Mouse (Mus musculus): ENCODE measurements around the gene Tbrg4.

Tbrg4 gene

DNA sequence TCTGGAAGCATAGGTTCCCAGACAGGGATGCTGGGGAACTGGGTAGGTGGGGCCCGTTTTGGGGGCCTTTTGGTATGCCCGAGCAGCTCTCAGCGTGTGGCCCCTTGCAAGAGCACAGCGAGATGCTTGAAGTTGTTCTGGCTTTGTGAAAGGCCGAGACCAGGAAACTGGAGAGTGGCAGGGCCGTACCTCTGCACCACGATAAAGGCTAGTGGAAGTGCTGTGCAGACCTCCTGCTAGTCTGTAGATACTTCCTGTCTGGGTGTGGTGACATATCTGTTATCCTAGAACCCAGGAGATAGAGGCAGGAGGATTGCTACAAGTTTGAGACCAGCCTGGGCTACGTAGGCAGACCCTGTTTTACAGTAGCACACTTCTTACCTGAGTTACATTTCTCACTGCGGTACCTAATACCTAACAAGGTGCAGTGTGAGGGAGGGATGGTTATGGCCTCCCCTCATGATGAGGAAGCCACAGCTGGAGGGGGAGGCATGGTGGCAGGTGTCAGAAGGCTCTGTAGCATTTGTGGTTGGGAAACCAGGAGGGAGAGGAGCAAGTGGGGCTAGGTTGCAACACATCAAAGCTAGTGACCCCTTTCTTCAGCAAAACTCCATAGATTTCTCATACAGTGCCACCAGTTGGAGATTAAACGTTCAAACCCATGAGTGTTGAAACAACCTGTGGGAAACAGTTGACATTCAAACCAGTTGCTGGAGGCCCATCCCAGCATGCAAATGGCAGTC lies 34.8 kb downstream of the Tbrg4 start:
- DNase-seq (ENCODE audit: low read depth), result no peak

DNA sequence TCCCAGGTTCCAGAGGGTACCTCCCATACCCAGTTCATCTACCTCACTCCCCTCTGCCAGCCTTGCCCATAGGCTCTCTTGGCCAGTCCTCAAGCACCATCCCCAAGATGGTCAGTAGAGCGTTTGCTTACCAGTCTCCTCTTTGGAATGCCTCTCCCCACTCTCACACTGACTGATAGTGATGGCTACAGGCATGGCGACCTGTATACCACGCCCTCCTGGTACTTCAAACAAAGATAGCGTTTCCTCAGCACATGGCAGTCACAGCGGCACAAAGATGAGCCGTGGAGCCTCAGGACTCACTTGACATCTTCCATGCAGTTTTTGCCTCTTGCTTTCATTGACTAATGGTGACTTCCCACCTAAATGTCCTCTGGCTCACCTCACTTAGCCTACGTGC lies 36.0 kb downstream of the Tbrg4 start:
- no peak for DNase-seq (ENCODE audit: low read depth)

DNA sequence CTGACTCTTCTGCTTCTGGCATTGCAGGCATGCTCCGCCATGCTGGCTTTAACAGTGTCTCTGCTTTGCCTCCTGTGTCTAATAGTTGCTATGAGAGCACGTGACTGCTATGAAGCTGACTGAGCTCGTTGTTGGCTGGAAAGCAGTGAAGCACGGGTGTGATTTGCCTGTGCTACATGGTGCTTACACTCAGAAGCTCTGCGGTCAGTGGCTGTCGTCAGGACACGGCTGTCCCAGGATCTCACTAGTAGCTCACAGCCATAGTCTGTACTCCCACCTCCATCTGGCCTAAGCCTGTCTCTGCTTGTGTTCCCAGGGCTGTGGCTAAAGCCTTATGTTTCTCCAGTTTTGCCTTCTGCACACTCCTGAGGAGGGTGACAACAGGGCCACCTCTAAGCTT lies 37.6 kb downstream of the Tbrg4 start:
- DNase-seq (ENCODE audit: low read depth), result no peak

DNA sequence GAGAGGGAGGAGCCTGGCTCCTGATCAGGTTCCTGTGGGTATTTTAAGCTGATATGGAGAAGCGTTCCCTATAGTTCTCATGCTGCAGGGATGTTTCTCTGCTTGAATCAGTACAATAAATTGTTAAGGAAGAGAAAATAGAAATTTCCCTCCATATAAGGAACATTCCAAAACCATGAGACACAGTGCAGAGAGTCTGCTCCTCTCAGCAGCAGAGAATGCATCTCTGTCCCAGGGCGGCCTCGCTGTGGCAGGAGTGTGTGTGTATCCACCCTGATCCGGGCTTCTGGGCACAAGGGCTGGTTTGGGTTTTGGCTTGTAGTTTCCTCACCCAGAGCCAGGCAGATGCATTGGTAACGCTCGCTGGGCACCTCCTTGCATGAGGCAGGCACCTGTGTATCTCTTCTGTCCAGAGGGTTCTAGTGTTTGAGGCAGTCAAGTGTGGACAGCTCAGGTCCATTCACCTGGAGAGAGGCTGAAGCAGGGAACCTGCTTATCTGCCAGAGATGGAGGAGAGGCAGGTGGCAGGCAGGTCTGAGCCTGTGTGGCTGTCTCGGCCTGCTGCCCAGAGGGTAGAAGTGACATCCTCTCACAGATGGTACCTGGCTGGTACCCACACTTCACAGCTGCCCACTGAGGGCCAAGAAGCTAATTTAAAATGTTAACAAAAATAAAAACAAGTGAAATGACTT lies 38.5 kb downstream of the Tbrg4 start:
- DNase-seq (ENCODE audit: low read depth), result no peak

DNA sequence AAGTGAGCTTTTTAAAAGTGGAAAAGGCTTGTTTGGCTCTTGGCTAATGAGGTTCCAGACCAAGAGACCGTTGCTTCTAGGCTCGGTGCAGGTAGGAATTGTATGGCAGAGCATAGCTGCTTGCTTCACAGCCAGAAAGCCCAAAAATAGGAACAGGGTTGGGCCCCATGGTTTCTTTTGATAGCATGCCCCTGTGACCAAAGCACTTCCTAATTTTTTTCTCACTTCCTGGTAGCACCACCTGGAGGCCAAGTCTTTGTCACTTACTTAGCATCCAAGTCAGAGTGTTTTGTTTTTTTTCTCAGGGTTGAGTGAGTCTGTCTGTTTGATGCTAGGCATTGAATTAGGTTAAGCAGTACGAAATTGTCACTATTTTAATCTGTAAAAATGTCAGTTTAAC lies 39.2 kb downstream of the Tbrg4 start:
- DNase-seq (ENCODE audit: low read depth), result no peak

DNA sequence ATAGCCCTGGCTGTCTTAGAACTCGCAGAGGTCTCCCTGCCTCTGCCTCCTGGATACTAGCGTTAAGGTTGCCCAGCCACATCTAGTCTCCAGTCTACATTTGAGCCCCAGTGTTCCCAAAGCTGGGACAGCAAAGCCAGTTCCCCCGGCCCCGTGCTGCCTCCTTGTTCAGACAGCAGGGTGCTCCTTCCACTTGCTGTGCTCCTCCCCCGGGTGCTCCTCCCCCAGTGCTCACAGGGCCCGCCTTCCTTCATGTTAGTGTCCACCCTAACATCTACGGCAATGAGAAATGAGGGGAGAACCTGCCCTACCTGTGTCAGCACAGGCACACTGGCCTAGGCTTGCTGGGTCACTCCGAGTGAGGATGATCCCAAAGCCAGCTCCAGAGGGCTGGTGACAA lies 40.1 kb downstream of the Tbrg4 start:
- no peak for DNase-seq (ENCODE audit: low read depth)

DNA sequence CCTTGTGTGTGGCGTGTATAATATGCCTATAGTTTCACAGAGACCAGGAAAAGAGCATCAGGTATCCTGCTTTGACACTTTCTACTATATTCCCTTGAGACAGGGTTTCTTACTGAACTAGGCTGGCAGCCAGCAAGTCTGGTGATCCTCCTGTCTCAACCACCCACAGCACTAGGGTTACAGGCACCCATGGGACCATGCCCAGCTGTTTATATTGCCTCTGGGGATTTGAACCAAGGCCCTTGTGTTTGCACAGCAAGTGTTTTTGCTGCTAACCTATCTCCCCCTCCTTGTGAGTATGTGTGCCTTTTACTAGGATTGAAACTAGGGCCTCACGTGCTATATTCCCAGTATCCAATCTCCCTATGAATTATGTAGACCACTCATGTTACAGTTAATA lies 44.3 kb downstream of the Tbrg4 start:
- no peak for DNase-seq (ENCODE audit: low read depth)

DNA sequence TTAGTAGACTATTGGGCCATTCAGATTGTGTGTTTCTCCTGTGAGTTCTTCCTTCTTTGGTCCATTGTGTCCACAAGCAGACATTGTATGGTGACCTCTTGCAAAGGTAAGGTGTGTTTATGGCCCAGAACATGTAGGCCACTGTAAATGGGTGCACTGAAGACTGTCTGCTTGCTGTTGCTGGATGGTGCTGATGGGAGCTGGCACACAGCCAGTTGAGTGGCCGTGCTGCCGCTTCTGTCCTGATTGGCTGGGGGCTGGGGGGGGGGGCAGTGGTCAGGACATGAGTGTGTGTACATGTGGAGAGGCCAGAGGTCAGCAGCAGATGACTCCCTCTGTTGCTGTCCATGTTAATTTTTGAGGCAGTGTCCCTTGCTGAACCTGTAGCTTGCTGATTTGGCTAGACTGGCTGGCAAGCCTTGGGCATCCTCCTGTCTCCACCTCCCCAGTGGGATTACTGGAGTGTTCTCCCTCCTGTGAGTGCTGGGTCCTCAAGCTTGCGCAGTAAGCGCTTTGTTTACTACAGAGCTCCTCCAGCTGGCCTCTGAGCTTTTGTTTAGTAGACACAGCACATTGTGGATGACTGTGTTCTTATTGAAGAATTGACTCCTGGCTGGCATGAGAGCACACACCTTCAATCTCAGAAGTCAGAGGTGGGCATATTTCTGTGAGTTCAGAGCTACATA lies 45.7 kb downstream of the Tbrg4 start:
- no peak for DNase-seq (ENCODE audit: low read depth)

DNA sequence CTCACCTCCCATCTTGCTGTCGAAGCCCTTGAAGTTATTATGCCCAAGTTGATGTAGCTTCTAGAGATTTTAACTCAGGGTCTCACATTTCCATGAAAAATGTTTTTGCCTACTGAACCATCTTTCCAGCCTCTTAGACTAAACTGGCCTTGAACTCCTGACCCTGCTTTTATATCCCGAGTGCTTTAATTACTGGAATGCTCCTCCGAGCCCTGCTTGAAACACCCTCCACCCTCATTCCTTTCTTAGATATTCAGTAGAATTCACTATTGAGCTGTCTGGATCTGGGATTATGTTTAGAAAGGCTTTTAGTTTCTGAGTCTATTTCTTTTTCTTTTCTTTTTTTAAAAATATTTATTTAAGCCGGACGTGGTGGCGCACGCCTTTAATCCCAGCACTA lies 46.5 kb downstream of the Tbrg4 start:
- no peak for DNase-seq (ENCODE audit: low read depth)

DNA sequence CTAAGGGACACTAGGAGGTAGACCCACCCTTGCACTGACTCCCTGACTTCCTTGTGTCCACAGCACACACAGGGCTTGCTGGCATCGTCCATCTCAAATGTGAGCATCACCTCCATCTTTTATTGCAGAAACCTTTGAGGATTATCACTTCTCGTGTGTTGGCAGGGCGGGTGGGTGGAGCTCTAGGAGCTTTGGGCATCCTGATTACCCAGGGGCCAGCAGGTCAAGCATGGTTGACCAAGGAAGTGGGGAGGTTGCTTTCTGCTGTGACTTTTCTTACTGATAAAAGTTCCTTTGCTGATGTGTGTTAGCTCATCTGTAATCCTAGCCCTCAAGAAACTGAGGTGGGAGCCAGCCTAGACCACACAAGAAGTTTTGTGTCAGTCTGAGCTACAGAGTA lies 49.7 kb downstream of the Tbrg4 start:
- DNase-seq (ENCODE audit: low read depth), result no peak

DNA sequence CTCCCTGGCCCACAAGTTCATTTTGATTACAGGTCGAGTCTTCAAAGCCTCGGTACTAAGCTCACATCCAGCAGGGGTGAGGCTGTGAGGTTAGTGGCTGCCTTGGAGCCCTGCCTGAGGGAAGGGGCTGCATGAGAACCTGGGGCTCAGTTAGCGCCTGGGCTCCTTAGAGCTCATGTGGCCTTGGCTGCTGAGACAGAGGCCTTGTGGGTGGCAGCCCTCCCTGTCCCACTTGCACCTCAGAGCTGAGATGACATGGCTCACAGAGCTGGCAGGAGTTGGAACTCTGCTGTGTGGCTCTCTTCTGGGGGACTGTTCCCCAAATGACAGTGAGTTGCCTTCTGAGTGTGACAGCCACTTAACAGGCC lies 56.5 kb downstream of the Tbrg4 start:
- DNase-seq (ENCODE audit: low read depth), result no peak

DNA sequence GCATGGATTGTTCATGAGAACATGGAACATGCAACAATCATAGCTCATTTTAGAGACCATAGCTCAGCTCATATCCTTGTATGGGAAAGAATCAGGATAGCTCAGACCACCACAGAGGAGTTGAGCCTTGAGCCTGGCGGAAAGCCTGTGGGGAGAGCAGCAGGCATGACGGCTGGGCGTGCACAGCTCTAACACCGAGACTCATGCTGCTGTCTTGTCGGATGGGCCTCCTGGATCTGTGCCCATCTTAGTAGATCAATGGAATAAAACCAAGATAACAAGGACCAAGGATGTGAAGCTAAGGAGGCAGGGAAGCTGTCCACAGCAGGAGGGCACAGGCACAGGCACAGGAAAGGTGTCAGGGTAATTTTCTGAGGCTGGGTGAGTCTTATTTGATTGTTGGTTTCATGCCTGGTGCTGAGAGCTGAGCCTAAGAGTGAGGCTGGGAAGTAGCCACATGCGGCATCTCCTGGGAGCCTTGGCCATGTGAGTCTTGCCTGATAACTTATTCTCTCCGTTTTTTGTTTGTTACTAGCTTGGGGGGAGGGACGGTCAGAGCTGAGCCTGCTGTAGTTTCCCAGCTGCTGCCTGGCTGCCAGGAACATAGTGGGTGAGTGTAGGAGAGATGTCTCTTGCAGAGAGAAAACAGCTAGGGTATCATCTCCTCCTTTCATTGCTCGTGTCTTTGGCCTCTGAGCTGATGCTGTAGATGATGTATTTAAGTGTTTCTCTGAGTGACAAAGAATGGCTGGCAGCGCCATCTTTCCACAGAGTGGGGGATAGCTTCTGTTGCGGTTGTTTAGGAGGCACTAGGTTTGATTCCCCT lies 57.1 kb downstream of the Tbrg4 start:
- DNase-seq (ENCODE audit: low read depth), result no peak

DNA sequence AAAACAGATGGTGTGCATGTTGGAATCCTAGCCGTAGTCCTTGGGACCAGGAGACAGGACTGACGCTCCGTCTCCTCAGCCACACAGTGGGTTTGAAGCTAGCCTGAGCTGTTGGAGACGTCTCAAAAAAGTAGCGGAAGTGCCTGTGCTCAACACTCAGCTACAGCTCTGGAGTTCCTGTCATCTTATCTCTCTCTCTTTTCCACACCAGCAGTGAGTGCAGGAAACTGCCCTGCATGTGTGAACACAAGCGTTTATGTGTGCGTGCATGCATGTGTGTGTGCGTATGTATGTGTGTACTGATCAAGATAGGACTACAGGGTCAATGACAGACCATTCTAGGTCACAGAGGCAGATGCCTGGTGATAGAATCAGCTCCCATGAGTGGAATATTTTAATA lies 57.9 kb downstream of the Tbrg4 start:
- DNase-seq (ENCODE audit: low read depth), result no peak

DNA sequence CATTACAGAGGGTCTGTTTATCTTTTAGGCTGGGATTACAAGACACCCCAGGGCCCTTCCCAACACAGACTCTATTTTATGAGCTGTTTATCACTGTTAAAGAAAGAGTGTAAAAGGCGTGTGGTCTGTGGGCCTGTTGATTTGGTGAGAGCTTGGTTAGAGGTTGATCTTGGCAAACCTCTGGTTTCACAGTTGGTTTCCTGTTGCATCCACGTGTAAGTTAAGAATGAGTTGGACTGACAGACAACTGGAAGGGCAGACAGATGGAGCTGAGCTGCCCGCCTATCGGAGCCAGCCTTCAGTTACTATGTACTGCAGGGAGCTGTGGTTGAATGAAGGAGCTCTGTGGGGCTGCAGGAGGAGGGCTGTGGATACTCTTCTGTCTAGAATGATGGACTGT lies 59.4 kb downstream of the Tbrg4 start:
- no peak for DNase-seq (ENCODE audit: low read depth)
